Mouse (Mus musculus) right cerebral cortex, adult 18-20 months (tissue): Measurements from ENCODE around the gene Mipep.
A peak's percentile ranks its signal among the peaks of the same experiment; 100 is the strongest.

Experiments
- DNase-seq: peaks from one replicate; pipeline ENCODE4 v3.0.0; 2022; ENCODE audit warnings: mixed read lengths

Mipep gene

DNA sequence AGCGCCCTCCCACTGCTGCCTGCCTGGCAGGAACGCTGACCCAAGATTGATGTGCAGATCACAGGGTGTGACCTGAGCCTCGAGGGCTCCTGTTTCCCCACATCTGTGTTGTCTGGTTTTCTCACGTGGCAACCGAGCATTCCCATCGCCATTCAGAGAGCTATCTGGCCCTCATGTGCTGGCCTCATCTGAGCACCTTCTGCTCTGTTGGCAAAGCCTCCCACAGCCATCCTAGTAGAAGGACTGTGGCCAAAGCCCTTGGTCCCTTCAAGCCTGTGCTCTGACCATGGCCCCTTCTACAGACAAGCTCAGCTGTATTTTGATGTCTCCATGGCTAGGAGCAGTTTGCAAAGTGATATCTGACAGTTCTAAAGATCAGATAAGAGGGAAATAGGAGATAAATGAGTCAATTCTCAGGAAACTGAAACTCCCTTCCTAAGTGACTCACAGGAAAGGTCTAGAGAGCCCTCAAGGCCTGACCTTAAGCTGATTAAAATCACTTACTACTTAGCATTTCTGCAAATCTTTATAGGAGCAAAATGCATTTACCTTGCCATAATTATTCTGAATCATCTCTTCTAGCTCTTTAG lies 101.1 kb downstream of the Mipep start:
- DNase-seq = no peak

DNA sequence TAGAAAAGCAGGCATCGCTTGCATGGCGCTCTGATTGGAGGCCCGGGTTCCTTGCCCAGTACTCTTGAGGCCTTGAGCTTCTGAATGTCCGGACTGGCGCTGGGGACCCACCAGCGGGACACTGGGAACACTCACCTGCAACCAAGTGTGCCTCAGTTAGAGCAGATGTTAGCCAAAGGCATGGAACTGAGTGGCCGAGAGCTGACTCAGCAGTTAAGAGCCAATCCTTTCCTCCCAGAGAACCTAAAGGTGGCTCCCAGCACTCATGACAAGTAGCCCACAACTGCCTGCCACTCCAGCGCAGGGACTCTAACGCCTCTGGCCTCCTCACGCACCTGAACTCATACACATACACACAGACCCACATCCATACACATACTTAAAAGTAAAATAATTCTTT lies 109.5 kb downstream of the Mipep start:
- DNase-seq = no peak

DNA sequence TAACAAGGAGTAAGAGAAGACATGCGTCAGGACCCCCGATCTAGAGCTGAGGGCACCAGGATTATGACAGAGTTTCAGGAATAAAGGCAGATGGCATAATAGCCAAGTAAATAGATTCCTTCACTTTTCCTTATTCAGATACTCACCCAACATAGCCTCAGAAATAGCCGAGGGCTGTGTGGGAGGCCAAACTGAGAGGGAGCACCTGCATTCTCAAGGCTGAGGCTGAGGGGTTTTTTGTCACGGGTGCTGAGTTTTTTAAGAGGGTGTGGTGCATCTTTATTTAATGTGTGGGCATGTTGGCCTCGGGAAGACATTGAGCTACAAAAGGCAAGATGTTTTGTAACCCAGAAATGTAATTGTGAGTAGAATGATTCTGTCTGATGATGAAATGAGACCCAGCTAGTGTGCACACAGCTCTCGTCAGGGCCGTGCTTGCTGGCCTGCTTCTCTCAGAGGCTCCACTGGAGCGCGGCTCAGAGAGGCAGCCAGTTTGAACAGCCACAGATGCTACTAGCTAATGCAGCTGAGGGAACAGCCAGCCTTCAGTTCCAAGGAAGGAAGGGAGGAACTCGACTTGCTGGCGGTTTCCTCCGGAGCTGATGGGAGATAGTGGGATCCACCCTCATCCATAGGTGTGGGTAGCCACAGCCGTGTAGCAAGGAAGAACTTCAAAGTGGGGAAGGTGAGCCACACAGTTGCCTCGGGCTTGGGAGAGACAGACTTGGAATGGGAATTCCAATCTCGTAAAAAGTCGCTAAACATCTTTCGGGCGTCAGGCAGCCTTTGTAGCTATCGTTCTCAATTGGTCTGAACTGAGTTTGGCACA lies 111.0 kb downstream of the Mipep start:
- peak; percentile 64 for DNase-seq

DNA sequence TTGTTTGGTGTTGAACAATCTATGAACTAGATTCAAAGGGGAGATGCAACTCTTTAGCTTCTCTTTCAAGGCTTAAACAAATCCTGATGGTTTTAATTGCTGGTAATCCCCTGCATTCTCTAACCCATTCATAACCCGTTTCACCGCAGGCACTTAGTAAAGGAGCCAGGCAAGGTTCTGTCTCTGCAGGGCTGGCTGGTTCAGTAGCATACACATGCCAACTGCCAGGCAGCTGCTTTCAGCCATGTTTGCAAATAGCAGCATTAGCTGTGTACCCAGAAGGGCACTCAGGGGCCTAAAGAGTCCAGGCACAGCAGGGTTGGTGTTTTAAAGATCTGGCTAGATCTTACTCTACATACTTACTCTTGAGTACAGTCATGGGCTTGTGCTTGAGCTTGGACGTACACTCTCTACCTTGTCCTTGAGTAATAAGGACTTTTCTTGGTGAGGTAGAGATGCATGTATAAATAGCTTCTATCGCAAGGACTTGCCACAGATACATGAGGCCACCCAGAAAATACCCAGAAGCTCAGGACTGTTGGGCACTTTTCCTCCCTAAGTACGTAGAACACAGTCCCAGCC lies 113.8 kb downstream of the Mipep start:
- no peak for DNase-seq

DNA sequence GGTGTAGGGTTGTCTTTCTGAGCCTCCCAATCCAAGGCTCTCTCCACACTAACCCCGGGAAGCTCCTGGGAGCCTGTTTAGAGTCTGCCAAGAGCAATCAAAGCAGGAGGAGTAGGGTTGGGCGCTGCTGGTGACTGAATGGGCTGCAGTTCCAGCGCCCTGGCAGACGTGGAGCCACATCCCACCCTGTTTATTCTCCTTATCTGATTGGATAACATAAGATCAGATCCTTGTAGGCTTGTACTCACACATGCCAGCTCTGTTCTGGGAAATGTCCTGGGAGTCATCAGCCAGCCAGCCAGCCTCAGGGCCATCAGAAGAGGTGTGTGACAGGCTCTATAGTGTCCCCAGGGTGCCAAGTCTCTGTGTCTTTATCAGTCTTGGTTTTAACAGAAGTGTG lies 120.1 kb downstream of the Mipep start:
- DNase-seq = no peak

DNA sequence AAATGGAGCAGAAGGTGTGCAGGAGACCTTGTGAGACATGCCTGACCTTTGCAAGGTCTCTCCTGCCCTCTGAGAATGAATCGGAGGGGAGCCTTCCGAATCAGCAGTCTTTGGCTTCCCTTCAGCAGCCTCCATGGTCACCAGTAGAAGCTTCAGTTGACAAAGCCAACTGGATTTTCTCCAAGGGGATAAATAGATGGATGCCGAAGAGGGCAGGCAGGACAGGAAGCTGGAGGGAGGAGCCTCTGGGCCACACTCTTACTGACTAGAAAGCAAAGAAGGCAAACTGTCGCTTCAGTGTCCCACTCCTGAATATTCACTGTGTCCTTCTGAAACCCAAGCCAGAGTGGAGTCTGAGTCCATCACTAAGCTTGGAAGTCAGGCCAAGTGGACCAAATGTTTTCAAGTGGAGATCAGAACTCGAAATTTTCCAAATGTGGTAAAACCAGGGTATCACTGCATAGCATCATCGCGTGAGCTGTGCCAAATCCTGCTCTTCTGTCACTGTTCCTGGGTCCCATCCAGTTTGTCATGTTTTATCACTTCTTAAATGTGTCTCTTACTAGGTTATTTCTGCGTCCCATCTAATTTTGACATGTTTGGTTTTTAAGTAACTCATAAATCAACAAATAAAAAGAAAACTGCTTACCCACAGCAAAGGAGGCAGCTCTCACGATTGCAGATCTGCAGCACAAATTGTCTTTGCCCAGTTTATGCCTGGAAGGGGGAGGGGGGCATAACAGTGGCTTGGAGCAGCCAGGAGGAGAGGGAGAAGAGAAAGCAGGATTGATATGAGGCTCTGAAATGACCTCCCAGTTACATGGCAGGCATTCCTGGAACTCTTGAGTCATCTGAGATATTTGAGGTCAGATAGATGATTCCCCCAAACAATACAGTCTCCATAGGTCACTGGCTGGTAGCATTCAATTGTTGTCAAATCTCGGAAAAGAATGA lies 122.3 kb downstream of the Mipep start:
- no peak for DNase-seq

DNA sequence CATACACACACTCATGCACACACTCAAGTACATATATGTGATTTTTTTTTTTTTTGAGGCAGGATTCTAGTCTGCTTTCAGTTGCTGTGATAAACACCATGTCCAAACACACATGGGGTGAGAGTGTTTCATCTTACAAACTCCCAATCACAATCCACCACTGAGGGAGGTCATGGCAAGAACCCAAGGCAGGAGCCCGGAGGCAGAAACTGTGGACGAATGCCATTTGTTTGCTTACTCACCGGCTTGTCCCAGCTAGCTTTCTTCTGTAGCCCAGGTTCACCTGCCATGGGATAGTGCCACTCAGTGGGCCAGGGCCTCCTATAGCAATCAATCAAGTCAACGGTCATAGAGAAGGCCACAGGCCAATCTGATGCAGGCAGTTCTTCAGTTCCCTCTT lies 125.0 kb downstream of the Mipep start:
- DNase-seq = no peak

DNA sequence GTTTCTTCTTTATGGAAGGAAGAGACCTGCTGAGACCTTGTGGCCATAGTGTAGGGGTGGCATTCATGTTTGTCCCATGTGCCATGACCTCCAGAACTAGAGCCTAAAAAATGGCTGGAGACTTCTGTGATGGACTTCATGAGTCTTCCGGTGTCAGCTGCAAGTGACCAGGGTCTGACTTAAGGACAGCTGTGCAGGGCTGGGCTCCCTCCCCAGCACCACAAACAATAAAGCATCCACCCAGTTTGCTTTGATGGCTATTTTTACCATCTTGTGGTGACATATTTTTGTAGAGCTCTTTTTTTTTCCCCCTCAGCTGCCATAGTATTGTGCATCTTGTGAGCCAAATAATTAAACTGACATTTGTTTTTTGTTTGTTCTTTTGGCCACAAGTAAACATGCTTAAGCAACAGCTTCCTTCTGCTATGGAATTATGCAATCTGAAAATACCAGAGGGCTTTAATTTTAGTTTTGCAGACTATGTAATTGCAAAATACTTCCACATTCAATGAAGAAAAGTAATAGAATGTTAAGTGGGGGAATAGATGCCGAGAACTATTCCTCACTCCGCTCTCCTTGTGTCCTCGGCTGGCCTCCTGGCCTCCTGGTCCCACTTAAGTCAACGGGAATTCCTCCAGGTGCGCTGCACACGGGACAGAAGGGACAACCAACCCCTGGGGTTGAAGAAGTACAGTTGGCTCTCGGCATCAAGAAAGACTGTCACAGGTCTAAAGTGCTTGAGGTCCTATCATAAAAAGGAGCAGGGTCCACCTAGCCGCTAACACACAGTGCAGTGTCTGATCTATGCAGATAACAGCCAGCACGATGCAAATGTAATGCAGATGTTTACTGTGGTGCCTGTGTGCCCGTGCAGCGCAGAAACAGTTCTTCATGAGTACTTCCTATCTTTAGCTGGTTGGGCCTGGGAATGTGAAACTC lies 126.4 kb downstream of the Mipep start:
- no peak for DNase-seq

DNA sequence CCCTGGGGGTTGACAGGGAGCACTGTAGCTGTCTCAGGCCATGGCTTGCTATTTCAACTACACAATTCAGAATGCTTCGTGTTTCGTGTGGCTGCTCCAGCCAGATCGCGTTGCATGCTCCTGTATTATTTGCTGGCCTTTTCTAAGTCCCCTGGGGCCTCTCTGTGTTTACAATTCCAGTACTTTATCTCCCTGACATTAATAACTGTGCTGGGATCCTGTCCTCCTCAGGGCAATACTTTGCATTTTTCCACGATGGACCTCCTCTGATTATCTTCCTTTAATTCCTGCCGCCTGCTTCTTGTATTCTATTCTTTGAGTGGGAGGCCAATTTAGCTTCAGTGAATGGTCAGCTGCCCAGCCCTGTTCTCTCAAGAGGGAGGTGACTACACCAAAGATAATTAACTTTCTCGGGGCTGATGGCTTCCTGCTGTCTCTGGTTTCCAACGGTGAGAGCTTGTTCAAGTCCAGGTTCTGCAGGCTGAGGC lies 128.7 kb downstream of the Mipep start:
- no peak for DNase-seq

DNA sequence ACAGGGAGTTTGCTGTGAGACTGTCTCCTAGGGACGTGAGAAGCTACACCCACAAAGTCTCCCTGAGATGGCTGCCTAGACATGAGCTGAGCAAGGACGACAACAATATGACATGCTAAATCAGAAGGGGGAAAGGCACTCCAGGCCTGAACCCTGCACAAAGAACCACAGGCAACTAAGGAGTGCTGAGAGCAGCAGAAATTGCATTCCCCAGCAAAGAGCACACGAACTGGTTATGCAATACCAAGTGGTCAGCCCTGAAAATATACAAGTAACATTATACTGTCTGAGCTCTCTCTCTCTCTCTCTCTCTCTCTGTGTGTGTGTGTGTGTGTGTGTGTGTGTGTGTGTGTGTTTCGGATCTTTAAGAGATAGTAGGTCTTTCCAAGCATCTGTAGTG lies 132.3 kb downstream of the Mipep start:
- DNase-seq = no peak

DNA sequence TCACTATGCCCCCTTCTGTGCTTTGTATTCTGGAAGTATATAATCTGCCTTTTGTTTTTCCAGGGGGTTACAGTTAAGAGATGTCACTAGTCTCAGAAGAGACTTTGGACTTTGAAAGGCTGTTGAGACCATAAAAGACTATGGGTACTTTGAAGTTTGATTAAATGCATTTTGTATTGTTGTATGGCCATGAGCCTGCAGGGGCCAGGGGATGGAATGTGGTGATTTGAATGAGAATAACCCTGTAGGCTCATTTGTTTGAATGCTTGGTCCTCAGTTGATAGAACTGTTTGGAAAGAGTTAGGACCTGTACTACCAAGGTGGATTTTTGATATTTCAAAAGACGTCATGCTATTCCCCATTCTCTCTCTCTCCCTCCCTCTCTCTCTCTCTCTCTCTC lies 141.6 kb downstream of the Mipep start:
- DNase-seq = no peak

DNA sequence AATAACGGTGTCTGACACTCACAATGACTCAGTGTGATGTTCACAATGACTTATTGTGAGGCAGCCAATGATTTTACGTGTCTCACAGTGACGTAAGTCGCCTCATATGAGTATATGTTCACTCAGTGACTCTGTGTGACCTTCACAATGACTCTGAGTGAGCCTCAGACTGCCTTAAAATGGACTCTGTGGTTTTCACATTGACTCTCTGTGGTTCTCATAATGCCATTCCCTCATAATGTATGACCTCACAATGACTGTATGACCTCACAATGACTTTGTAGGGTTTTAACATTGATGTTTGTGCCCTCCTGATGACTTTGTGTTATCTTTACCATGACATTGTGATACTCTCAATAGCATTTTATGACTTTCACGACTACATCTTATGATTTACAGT lies 151.3 kb downstream of the Mipep start:
- no peak for DNase-seq

DNA sequence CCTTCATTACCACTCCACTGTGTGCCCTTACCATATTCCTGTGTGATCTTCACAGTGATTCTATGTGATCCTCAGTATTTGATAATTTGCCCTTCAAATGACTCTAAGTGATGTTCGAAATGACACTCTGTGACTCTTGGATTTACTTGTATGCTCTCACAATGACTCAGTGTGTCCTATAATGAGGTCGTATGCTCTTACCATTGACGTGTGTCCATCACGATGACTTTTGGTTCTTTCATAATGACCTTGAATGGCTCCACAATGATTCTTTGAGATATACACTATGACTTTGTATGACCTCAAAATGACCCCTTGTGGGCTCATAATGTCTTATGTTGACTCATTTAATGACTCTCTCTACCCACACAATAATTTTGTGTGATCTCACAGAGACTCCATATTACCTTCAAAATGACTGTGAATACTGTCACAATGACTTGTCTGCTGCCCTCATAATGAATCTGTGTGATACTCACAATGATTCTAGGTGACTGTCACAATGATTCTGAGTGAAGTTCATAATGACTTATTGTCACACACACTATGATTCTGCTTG lies 153.2 kb downstream of the Mipep start:
- DNase-seq = no peak
